Comparison of ENCODE assay signal across 8 mouse cellular contexts in the genomic region with DNA sequence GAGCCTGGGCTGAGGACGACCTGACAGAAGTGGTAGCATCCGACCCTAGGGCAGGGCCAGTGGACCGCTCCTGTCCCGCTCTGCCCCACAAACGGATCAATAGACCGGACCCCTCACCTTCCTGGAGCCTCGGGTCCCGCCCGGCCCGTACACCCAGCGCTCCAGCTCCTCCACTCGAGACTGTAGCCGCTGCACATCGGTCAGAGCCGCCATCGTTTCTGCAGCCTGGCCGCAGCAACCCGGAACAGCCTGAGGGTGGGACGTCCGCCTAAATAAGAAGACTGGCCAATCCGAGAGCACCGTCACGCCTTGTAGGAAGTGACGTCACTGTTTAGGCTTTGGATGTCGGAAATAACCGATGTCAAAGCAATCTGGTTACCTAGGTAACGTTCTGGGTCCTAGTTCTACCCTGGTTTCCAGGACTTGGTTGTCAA. TPM values are rescaled to one million over a fixed set of nuclear protein-coding genes. Genes with fewer than 3 reads are reported as not detected.
DNase-seq lines count a peak whose midpoint lies in the region; ATAC-seq lines count a peak whose summit lies in the region.

Gene Dctn3 (minus strand): TSS at position 253 of the 434 bp plus-strand sequence.

- H3K4me2 ChIP-seq in hindbrain, embryonic 14.5 days (replicated peaks) = peak within 1 kb of the TSS; percentile 84

- peaks cover 26% of the 10 kb centered on the region for H3K36me3 ChIP-seq in hindbrain, embryonic 14.5 days (replicated peaks; ENCODE audit: control insufficient read depth, insufficient read depth)

- peak within 1 kb of the TSS; percentile 84 for H3K9ac ChIP-seq in hindbrain, embryonic 14.5 days

- peaks cover 26% of the 10 kb centered on the region for H3K4me1 ChIP-seq in hindbrain, embryonic 14.5 days (replicated peaks; ENCODE audit: control insufficient read depth, insufficient read depth, low read length)

- peak within 1 kb of the TSS; percentile 59 for H3K27ac ChIP-seq in hindbrain, embryonic 14.5 days

- peaks cover 42% of the 10 kb centered on the region for H3K27me3 ChIP-seq in hindbrain, embryonic 14.5 days (ENCODE audit: control insufficient read depth, insufficient read depth, low read length)

- H3K4me3 ChIP-seq in hindbrain, embryonic 14.5 days (replicated peaks; ENCODE audit: low read length) = peak within 1 kb of the TSS; percentile 66

- WGBS in hindbrain, embryonic 14.5 days = under 1% methylated on average over 27 of the region's 27 CpGs

- DNase-seq in R1 (ENCODE audit: low read depth, low spot score) = peak; percentile 99
- DNase-seq in cerebellum, postnatal 14 days = peak; percentile 87 to 91
- DNase-seq in frontal cortex, postnatal 25 days (ENCODE audit: low spot score in 2 of 2) = peak; percentile 70 to 84
- peak; percentile 96 for DNase-seq in hindbrain, embryonic 14.5 days (ENCODE audit: low spot score)
- peak; percentile 84 to 88 for DNase-seq in layer of hippocampus, postnatal 36 days
- peak; percentile 97 for DNase-seq in lung, postnatal 36 days
- DNase-seq in retina, postnatal 1 day = peak; percentile 99
- peak; percentile 68 for DNase-seq in urinary bladder, adult 2 months (ENCODE audit: low spot score)

- H3K9me3 ChIP-seq in hindbrain, embryonic 14.5 days (ENCODE audit: control insufficient read depth, low read length) = no peaks in the 10 kb centered on the region

- ATAC-seq in hindbrain, embryonic 14.5 days (ENCODE audit: low FRiP score) = peak; percentile 95

RNA-seq across cellular contexts. Expression of gene Dctn3, which starts in this region (rescaled TPM):
- polyA plus RNA-seq in hindbrain, embryonic 14.5 days (2014; fragmentation: Nextera tagmentation; extraction: Ambion mirVana) = 271 and 274 TPM in 2 replicates
- 100 to 1,000 TPM; 143 to 154 TPM for total RNA-seq in layer of hippocampus, postnatal 36 days (2021)
- 68.8 and 98.7 TPM in 2 replicates for polyA plus RNA-seq in urinary bladder, adult 2 months (2012; rRNA removed)

Comparison
In these comparisons a context has a peak if more than half of its experiments do, and no peak if none do; other contexts are left out.
1. Peak in every context shown above with its lines: DNase-seq, ATAC-seq, H3K4me3 ChIP-seq and H3K27ac ChIP-seq.